Mouse (Mus musculus): ENCODE results near the gene Tuba1c.
A peak's percentile ranks its signal among the peaks of the same experiment; 100 is the strongest.

Gene Tuba1c

GRCm38 (mm10) chr15:98996840-98997239, 32.9 kb upstream of the Tuba1c start:
- DNase-seq = no peak

GRCm38 (mm10) chr15:98997938-98998774, 31.5 kb upstream of the Tuba1c start:
- no peak for DNase-seq

GRCm38 (mm10) chr15:98998775-98999157, 30.9 kb upstream of the Tuba1c start:
- no peak for DNase-seq

GRCm38 (mm10) chr15:99000535-99001283, 29.0 kb upstream of the Tuba1c start:
- peak in 1 of 2 experiments; percentile 40 for DNase-seq

GRCm38 (mm10) chr15:99001451-99001931, 28.2 kb upstream of the Tuba1c start:
- no peak for DNase-seq

- DNase-seq = no peak
These were observed 26.1 kb upstream of the Tuba1c start for GRCm38 (mm10) chr15:99003600-99003999.

- peak; percentile 33 to 52 for DNase-seq
These were observed 20.9 kb upstream of the Tuba1c start for GRCm38 (mm10) chr15:99008801-99009241.

- DNase-seq = no peak
These were observed 18.8 kb upstream of the Tuba1c start for GRCm38 (mm10) chr15:99010896-99011295.

- no peak for DNase-seq
These were observed 17.7 kb upstream of the Tuba1c start for GRCm38 (mm10) chr15:99011946-99012345.

GRCm38 (mm10) chr15:99014496-99015030, 15.1 kb upstream of the Tuba1c start:
- DNase-seq = no peak

GRCm38 (mm10) chr15:99017355-99017761, 12.3 kb upstream of the Tuba1c start:
- no peak for DNase-seq

- no peak for DNase-seq
These were observed 11.7 kb upstream of the Tuba1c start for GRCm38 (mm10) chr15:99017986-99018385.

- no peak for DNase-seq
These were observed 11.1 kb upstream of the Tuba1c start for GRCm38 (mm10) chr15:99018630-99019029.

GRCm38 (mm10) chr15:99019436-99019835, 10.3 kb upstream of the Tuba1c start:
- DNase-seq = no peak

GRCm38 (mm10) chr15:99020171-99020570, 9.5 kb upstream of the Tuba1c start:
- DNase-seq = no peak

GRCm38 (mm10) chr15:99021255-99021654, 8.4 kb upstream of the Tuba1c start:
- DNase-seq = no peak

- DNase-seq = peak; percentile 71 to 75
These were observed 4.9 kb upstream of the Tuba1c start for GRCm38 (mm10) chr15:99024668-99025314.

- DNase-seq = no peak
These were observed 4.3 kb upstream of the Tuba1c start for GRCm38 (mm10) chr15:99025414-99025813.

- peak in 1 of 2 experiments; percentile 29 for DNase-seq
These were observed 3.4 kb upstream of the Tuba1c start for GRCm38 (mm10) chr15:99026259-99026658.

- no peak for DNase-seq
These were observed 2.6 kb upstream of the Tuba1c start for GRCm38 (mm10) chr15:99027116-99027515.

- no peak for DNase-seq
These were observed 725 bp upstream of the Tuba1c start for GRCm38 (mm10) chr15:99028874-99029458.

GRCm38 (mm10) chr15:99030585-99031387, 1.1 kb downstream of the Tuba1c start:
- peak; percentile 80 to 86 for DNase-seq
